Mouse (Mus musculus) common myeloid progenitor, adult 5-6 weeks (primary cell): Measurements from ENCODE around the gene Prom2. TPM values are rescaled to one million over a fixed set of nuclear protein-coding genes. Genes with fewer than 3 reads are reported as not detected.

Experiments
- ATAC-seq: replicated peaks from 2 replicates; pipeline ENCODE4 v1.8.0; 2016; ENCODE audit warnings: low read depth, mild to moderate bottlenecking, moderate TSS enrichment, inconsistent platforms; ENCODE audit not compliant: poor library complexity, severe bottlenecking
- total RNA-seq: library from RNA; stranded (forward); fragments of 200-1000, 187-1606 nt; gene quantifications from 2 replicates; pipeline ENCODE4 v1.2.3, GENCODE M21; 2017

Gene Prom2
- not detected in 2 replicates for total RNA-seq

GRCm38 (mm10) chr2:127541185-127541584 is at the start of gene Prom2:
Prom2 (minus strand) TSS chr2:127541467.
- no peak for ATAC-seq

DNA sequence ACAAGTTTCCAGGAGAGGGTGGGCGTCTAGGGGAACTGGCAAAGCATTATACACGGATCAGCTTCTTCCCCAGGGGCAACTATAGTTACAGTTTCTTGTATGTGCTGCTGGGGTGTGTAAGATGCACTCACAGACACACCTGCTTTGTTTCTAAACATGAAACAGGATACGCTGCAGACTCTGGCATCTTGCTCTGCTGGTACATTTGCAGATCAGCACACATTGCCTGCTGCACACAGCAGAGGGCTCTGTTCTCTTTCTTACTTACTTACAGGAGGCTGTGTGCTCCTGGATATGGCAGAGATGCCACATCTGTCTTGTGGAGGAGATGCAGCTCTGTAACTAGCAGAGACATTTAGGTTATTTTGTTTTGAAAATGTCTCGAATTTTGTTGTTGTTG is 49.6 kb upstream of the Prom2 start:
- ATAC-seq: no peak

DNA sequence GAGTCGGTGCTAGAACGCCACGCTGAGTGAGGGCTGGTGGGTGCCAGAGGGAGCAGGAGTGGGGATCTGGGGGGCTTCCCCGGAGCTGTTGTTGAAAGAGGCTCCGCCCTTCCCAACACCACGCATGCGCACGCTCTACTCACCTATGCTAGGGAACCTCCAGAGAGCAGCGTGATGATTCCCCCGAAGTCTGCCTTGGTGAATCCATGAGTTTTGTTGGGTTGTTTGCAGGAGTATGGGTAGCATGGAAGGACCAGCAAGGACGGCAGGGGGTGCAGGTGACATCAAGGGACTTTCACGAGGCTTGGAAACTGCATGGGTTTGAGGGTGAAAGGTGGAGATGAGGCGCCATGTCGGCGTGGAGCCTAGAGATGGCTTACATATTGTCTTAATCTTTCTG is 48.9 kb upstream of the Prom2 start:
- no peak for ATAC-seq

GRCm38 (mm10) chr2:127588897-127589296 is 47.6 kb upstream of the Prom2 start:
- no peak for ATAC-seq

DNA sequence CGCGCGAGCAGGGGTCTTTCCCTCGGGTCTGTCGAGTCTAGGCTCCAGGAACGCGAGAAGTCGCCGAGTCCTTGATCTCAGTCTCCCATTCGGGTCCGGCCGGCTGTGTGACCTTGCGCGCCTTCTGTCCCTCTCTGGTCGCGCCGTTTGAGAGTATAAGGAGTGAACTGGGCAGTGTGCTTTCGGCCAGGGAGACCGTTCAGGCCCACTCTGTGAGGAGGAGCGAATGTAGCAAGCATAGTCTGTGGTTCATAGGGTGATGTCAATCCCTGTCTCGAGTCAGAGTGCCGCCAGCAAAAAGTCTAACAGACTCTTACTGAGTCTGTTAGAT is 46.2 kb upstream of the Prom2 start:
- ATAC-seq: no peak

DNA sequence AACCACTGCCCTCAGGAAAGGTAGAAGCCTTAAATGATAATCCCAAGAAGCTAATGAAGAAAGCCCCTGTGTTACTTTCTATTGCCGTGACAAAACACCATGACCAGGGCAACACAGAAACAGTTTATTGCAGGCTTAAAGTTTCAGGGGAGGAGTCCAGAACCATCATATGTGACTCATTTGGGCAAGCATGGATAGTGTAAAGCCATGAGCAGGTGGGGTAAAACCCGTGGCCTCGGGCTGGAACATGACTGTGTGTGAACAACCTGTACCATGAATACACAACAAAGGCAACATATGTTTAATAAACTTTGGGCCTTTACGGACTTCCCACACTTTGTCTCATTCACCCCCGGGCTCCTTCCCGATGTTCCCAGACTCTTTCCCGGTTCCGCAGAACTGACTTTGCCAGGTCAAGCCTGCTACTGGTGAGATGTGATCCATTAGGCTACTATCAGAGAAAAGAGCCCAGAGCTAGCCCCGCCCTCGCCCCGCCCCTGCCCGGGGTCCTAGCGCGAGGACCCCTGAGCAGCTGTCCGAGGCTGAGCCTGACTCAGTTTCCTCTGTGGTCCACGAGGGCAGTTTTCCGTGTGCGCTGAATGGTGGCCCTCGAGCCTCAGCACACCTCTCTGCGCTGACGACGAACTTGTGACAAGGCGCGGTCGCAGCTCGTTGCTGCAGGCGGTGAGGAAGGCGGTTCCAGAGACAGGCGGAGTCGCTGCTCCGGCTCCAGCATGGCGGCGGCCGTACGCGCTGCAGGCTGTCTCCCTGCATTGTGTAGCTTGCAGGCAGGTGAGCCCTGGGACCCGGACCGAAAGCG is 45.6 kb upstream of the Prom2 start, which contains the start of the genes Zfp661 and Mrps5:
Gene Zfp661, minus strand, starts transcription at position 401 of the 820 bp plus-strand sequence.
Gene Mrps5, plus strand, starts transcription at position 529 of the 820 bp plus-strand sequence.
- peak; percentile 63 for ATAC-seq

- peak; percentile 81 for ATAC-seq
Measured at GRCm38 (mm10) chr2:127584436-127584858, 43.2 kb upstream of the Prom2 start.

- no peak for ATAC-seq
Measured at GRCm38 (mm10) chr2:127573322-127573721, 32.1 kb upstream of the Prom2 start.

GRCm38 (mm10) chr2:127559070-127559966 is 18.1 kb upstream of the Prom2 start:
- ATAC-seq: peak; percentile 100

DNA sequence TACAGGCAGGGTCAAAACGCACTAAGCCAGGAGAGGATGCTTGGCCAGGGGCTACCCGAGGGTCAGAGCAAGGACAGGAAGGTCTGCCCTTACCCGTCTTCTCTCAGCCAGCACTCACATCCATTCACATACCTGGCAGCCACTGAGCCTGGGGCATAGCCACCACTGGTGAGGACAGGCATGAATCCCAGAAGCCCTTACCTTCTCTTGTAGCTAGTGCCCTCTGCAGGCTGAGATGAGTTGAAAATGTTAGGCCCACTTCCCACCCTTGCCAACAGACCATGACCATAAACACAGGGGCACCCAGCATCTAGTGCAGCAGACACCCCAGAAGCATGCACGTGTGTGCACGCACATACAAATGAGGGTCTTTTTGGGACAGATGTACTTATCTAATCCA is 9.8 kb upstream of the Prom2 start:
- ATAC-seq: peak; percentile 69

GRCm38 (mm10) chr2:127550446-127550845 is 9.2 kb upstream of the Prom2 start:
- no peak for ATAC-seq

DNA sequence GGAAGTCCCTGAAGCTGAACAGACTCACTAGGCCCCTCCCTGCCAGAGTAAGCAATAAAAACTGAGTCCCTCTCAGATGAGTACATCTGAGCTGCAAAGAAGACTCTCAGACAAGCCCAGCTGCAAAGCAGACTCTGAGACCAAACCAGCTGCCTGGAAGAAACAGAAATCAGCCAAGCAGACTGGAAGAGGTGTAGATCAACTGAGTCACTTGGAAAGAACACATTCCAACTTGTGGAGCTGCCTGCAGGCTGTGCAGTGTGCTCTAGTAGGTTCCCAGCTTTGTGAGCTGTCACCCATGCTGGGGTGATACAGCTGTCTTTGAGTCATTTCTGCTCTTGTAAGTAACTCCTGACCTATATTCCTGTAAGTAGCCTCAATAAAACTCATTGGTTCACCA is 8.4 kb upstream of the Prom2 start:
- no peak for ATAC-seq

GRCm38 (mm10) chr2:127548342-127549074 is 7.2 kb upstream of the Prom2 start:
- ATAC-seq: no peak

- no peak for ATAC-seq
Measured at GRCm38 (mm10) chr2:127541697-127542096, 430 bp upstream of the Prom2 start.

DNA sequence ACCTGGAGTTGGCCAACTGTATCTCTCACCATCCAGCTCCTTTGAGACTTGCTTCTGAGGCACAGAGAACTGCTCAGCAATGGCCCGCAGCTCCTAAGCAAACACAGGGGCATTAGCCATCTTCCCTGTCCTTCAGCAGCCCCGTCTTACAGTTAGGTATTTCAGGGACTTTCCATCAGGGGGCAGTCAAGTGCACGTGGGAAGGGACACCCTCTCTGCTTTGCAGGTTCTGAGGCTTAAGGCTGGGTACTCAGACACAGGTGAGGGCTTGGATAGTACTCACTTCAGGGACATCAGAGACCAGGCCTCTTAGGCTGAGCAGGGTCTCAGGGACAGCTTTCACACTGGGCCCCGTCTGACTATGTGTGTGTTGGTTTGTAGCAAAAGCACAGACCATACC is 1.8 kb downstream of the Prom2 start:
- peak; percentile 45; the same call in 1 of the 2 replicates for ATAC-seq

DNA sequence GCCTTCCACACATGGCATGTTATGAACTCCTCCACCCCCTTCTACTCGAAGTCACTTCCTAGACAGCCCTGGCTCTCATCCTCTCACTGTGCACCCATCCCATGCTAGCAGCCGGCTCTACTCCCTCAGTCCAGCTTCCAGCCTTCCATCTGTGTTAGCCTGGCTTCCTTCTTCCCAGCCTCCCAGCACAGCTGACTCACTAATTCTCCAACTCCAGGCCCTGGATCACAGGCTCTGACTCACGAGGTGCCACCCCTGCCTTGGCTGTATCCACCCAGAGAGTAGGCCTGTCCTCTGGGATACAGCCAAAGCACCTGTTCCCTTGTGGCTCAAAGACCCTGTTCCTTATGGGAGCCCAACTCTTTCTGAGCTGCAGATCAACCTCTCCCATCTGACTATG is 3.7 kb downstream of the Prom2 start:
- ATAC-seq: no peak

GRCm38 (mm10) chr2:127535363-127535762 is 5.9 kb downstream of the Prom2 start:
- ATAC-seq: no peak

DNA sequence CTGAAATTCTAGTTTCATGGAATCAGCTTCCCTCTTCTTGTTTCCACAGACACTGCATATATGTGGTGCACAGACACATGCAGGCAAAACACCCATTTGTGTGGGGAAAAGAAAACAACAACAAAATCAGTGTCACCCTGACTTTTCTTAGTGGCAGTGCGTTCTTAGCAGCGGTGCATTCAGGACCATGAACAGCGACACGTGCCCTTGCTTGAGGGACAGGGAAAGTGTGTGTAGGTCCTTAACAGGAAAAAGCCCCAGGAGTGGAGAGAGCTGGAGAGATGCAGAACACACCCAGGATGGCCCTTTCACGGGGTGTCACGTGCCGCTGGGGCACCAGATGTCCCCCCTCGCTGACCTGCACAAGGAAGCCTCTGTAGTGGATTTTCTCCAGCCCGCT is 8.9 kb downstream of the Prom2 start:
- ATAC-seq: peak; percentile 79

DNA sequence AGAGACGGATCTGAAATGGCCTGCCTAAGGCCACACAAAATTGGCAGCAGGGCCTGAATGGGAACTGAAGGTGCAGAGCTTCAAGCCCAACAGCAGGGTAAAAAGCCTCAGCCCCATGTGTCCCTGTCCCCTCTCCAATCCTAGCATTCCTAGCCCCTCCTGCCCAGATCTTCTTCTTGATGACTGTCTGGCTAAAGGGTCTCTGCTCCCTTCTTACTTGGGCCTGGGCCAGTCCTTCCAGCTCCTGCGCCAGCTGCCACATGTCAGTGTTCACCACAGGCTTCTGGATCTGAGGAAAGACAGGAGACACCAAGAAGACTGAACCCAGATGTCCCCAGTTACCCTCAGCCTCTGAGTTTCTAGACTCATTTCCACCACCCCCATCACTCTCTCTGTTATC is 9.7 kb downstream of the Prom2 start:
- ATAC-seq: no peak

- no peak for ATAC-seq
Measured at GRCm38 (mm10) chr2:127530418-127530817, 10.8 kb downstream of the Prom2 start.
